Mouse (Mus musculus): ENCODE data around the gene Ccdc194.

Ccdc194 gene

DNA sequence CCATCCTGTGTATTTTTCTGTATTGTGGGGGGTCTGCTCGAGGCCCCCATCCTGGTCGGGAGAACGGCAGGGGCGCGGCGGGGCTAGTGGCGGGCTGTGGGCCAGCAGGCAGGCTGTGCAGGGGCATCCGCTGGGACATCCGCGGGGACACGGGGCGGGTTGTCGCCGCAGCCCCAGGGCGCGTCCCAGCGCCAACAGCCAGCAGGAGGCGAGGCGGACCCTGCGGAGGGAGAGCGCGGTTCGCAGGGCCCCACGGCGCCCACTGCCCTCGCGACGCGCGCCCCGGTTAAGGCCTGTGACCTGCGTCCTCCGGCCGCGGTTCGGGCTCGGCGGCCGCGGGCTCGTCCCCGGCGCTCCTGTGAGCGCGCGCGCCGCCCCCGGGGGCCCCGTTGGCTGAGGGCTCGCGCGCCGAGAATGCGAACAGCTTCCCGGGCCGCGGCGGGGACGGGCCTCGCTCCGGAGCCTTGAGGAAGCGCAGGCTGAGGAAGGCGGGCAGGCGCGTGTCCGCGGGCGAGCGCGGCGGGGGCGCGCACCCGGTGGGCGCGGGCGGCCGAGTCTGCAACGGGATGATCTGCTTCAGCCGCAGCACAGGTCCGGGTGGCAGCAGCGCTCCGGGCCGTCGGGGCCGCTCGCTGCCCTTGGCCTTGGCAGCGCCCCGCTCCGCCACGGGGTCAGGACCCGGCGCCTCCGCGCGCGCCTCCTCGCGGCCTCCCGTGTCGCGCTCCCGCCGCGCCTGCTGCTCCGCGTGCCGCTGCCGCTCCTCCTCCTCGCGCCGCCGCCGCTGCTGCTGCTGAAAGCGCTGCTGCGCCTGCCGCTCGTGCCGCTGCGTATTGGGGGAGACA lies 49.2 kb downstream of the Ccdc194 start:
- peak; percentile 94 for DNase-seq (ENCODE audit: low read depth)

DNA sequence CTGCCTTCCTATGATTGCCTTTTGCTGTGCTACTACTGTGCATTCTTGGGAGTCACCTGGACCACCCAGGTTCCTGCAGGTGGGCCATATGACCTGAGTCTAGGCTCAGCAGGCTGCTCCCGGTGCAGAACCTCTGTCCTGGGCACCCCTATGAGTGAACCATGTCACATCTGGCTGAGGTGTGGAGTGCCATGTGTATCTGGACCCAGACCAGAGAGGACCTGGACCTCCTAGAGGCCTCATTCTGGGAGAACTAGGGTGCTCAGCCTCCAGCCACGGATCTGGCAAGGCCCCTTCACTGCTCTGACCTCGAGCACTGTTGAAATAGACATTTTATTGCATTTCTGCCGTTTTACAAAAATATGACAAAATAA lies 49.8 kb downstream of the Ccdc194 start:
- peak; percentile 33 for DNase-seq (ENCODE audit: low read depth)

DNA sequence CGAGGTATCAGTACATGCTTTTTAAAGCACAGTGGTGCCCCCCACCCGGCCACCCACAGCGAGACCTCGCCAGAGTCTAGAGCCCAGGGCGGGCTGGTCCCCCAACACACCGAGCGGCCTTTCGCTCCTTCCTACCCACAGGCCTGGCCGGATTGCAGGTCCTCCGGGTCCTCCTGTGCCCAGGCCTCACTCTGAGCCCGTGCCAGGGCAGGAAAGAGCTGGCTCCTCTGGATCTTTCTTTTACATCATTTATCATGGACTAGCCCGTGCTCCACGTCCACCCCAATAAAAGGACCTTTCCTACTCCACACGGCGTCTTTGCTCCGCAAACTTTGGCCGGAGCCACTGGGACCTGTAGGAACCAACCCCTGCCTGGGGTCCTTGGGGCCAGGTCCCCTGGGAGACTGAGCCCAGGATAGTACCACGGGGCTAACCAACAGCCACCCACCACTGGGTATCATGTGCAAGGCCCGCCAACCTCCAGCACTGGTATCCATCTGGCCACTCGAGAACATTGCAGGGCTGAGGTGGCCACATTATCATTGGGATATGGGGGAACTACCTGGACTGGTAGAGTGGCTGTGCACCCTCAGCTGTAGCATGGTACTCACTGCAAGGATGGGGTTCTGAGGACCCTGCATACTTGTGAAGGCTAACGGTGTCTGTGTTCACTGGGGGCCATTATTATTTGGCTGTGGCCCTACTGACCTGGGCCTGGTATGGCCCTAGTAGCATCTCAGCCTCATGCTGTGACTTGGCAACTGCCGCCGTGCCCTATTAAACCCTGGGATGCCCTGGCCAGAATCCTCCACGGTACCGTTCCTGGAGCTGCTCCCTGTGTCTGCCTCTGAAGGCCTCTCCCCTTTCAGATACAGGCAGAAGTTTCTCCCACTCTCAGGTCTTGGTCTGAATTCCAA lies 50.5 kb downstream of the Ccdc194 start:
- DNase-seq (ENCODE audit: low read depth): no peak

DNA sequence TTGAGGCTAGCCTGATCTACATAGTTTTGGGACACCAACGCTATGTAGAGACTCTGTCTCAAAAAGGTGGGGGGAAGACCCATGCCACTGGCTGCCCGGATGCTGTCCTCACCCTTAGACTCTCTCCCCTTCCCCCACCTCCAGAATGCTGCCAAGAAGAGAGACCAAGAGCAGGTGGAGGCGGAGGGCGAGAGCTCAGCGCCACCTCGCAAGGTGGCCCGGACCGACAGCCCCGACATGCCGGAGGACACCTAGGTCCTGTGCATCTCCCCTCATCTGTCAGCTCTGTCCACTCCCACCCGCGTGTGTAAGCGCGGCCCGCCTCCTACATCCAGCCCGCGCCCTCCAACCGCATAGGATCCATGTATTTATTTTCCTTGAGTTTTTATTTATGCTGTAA lies 51.2 kb downstream of the Ccdc194 start:
- no peak for DNase-seq (ENCODE audit: low read depth)

DNA sequence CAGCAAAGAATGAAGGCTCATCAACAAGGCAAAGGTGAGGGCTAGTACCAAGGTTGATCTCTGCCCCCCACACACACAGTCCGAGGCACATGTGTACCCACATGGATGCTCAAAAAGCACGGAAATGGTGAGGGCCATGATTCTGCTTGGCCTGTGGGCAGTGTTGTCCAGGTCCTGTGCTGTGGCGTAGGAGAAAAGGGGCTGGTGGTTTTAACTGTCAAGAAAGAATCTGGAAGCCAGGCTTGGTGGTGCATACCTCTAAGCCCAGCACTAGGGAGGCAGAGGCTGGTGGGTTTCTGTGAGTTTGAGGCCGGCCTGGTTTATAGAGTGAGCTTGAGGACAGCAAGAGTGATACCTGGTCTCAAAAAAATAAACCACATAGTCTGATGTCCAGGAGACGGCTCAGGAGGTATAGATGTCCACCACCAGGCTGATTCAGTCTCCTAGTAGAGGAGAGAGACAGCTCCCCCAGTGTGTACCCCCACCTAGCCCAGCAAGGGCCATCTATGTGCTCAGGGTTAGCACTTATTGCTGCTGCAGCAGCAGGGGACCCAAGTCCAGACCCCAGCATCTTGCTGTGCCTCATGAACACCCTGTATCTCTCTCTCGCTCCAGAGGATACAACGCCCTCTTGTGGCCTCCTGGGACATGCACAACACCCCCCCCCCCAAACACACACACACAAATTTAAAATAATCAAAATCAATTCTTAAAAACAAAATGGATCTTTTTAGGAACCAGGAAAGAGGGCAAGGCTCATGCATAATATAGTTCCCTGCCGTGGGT lies 52.7 kb downstream of the Ccdc194 start:
- peak; percentile 31 for DNase-seq (ENCODE audit: low read depth)

DNA sequence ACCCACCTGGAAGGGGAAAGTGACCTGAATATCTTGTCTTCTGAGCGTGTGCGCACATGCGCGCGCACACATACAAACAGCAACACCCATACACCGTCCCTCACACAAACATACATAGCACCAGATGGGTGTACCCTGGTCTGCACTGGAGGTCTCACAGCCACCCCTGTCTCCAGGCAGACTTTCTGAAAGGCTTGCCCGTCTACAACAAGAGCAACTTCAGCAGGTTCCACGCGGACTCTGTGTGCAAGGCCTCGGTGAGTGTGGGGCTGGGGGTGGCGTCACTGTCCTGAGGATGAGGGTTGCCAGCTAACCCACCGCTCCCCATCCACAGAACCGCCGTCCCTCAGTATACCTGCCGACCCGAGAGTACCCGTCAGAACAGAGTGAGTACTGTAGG lies 53.6 kb downstream of the Ccdc194 start:
- DNase-seq (ENCODE audit: low read depth): no peak

DNA sequence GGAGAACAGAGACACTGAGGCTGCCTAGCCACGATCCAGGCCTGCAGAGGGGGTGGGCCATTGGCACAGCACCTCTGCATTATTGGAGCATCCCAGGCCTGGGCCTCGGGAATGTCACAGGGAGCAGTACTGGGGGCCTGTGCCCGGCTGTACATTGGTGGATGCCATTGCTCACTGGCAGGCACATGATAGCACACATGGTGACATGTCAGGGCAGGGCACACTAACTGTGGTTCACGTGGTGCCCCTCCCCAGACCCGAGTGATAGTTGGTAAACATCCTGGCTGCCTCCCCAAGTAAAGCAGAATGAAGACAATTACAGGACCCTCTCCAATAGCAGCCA lies 54.6 kb downstream of the Ccdc194 start:
- DNase-seq (ENCODE audit: low read depth): no peak

DNA sequence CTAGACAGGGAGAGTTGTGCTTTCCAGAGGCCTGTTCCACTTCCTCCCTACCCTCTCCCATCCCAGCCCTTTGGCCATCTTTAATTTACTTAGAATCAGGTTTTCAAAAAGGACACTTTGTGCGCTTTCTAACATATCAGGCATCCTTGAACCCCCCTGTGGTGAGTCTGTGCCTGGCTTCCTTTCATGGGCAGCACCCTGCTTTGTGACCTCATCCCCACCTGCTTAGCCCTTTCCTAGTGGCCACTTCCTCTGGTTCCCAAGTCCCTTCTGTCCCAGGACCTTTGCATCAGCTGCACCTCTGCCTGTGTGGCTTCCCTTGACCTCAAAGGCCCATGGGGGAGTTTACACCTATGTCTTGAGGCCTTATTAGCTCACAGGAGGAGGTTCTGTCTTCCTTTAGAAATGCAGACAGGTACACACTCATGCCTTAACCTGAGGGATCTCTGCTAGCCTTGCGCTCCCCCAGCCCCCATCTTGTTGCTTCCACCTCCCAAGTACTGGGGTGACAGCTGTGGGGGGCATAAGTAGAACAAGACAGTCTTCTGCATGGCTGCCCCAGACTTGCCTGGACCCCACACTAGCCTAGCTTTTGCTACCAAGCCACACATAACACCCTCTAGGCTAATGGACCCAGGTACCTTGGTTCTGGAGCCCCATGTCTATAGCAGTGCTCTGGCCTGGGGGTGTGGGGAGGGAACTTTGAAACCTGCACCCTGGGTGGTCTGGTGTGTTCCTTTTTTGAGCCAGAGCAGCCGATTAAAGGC lies 55.2 kb downstream of the Ccdc194 start:
- no peak for DNase-seq (ENCODE audit: low read depth)
